Mouse (Mus musculus) layer of hippocampus, adult 9-10 months (tissue): Measurements from ENCODE around the gene Cox6a1.
"Not testable (repeated sequence)": the region's sequence is repeated elsewhere in the genome, so short reads cannot be mapped to it uniquely, and the experiment has no call there.

Experiments
- DNase-seq: peaks from one replicate; pipeline ENCODE4 v3.0.0; 2022; ENCODE audit warnings: low spot score

The Cox6a1 gene

DNA sequence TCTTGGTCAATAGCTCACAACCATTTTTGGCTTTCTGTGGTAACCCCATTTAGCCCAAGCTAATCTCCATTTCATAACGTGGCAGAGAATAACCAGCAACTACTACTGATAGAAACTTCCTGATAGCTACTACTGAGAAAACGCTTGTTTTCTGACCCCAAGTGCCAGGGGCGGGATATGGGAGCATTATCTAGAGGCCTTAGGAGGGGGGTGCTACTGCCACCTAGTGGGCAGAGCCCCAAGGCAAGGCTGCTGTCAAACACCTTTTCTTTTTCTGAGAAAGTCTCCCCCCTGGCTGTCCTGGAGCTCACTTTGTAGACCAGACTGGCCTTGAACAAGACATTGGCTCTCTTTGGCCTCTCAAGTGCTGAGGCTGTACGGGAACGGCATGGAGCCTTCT is 1.2 kb downstream of the Cox6a1 start:
- no peak for DNase-seq

DNA sequence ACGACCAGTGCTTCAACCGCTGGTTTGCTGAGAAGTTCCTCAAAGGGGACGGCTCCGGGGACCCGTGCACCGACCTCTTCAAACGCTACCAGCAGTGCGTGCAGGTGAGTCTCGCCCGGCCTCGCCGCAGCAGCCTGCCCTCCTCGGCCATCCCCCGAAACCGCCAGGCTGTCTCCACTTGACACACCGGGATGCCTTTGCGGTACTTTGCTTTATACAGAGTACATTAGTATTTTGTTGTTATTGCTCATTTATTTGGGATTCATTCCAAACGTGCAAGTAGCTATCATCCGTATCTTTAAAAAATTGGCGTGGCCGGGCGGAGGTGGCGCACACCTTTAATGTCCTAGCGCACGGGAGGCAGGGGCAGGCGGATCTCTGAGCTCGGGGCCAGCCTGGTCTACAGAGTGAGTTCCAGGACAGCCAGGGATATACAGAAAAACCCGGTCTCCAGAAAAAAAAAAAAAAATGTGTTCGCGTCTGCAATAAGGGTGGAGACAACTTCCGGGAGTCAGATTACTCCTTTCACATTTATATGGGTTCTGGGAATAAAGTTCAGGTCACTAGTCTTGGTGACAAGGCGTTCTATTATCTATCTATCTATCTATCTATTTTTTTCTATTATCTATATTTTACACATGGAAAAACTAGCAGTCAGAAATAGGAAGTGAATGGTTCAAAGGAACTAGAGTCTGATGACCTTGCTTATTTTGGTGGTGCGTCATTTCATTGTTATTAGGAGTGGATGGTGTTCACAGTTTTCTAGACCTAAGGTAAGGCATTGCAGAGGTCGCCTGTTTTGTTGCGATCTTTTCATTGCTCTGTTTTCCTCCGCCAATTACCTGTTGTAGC is 7.2 kb downstream of the Cox6a1 start:
- DNase-seq: no peak

- DNase-seq: peak; percentile 67
Observed at GRCm38 (mm10) chr5:115340577-115341313, 8.0 kb downstream of the Cox6a1 start, which contains the start of the genes Gatc and Triap1. TSS of gene Gatc (minus strand) at chr5:115341178. TSS of gene Triap1 (plus strand) at chr5:115341225.

DNA sequence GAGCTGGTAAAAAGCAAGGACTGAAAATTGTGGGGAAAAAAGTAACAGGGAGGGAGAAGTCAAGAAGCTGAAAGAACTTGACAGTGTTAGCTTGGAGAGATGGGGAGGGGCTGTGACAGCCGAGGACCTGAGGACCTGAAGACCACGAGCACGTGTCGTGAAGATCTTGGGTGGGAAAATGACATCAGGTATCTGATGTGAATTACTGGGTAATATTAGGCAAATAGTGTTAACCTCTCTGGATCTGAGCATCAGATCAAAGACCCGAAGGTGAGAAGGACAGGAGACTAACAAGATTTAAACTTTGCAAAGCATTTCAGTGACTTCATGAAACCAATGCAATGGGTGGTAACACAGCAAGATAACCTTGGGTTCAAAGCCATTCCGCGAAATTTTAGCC is 8.8 kb downstream of the Cox6a1 start:
- no peak for DNase-seq

DNA sequence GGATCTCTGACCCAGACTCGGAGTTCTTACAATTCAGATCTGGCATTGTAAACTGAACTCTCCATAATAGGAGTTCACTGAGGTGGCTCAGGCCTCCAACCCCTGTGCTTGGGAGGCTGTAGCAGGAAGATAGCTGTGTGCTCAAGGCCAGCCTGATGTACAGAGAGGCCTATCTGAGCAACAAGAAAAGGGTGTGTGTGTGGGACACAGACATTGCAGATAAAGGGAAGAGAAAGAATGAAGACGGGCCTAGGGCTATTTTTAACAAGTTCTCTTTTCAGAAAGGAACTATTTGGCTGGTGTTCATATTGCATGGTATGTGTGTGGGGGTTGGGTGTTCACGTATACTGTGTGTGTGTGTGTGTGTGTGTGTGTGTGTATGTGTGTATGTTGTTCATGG is 15.2 kb downstream of the Cox6a1 start:
- no peak for DNase-seq

DNA sequence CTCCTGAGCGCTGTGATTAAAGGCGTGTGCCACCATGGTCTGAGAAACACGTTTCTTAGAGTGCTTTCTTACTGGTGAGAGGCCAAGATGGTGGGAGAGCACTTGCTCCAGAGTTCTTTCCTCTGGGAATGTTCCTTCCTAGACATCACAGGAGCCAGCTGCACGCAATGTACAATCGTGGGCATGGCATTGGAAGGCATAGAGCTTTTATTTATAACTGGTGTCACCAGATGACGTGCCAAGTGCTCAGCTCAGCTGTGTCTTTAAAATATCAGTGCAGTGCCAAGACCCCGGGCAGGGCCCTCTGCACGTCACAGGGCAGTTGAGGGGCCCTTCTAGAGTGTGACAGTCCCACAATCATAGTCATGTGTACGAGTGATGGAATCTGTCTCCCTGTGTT is 17.8 kb downstream of the Cox6a1 start:
- DNase-seq: no peak

GRCm38 (mm10) chr5:115327610-115328548 is 20.9 kb downstream of the Cox6a1 start:
- no peak for DNase-seq

- peak; percentile 80 for DNase-seq
Observed at GRCm38 (mm10) chr5:115326875-115327609, 21.7 kb downstream of the Cox6a1 start, which contains the start of gene Srsf9. TSS of gene Srsf9 (plus strand) at chr5:115327177.

- no peak for DNase-seq
Observed at GRCm38 (mm10) chr5:115326256-115326831, 22.4 kb downstream of the Cox6a1 start.

- peak; percentile 69 for DNase-seq
Observed at GRCm38 (mm10) chr5:115319004-115319940, 29.5 kb downstream of the Cox6a1 start.

GRCm38 (mm10) chr5:115317645-115318328 is 31.0 kb downstream of the Cox6a1 start:
- DNase-seq: no peak

- no peak for DNase-seq
Observed at GRCm38 (mm10) chr5:115316968-115317644, 31.7 kb downstream of the Cox6a1 start.

- DNase-seq: no peak
Observed at GRCm38 (mm10) chr5:115313668-115313943, 35.2 kb downstream of the Cox6a1 start.

DNA sequence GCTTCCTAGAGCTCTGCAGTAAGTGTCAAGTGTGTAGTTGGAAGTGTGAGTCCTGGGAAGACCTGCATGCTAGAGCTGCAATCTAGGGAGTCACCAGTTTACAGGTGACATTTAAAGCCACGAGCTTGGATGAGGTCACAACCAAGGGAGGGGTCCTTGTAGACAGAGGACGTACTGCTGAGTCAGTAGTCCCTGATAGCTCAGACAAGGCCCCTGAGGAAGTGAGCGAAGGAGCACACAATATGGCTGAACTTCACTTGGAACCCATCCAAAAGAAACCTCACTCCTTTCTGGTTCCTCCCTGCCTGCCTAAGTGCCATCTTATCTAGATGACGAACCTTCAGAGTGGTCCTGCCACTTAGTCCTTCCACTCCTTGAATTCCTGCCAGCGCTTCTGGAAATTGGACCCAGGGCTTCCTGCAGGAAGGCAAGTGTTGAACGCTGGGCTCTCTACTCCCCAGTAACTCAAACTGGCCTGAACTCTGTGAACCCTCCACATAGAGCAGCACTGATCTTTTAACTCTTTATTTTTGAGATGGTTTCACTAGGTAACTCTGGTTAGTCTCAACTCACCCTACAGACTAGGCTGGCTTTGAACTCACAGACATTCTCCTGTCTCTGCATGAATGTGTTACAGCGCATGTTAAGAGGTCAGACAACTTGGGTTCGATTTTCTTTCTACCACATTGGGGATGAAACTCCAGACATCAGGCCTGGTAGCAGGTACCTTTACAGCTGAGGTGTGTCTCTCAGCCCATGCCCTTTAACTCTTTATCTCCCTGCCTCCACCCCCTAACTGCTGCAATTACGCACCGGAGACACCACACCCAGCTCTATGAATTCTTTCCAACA is 35.7 kb downstream of the Cox6a1 start:
- DNase-seq: no peak

- no peak for DNase-seq
Observed at GRCm38 (mm10) chr5:115312354-115312753, 36.4 kb downstream of the Cox6a1 start.

- not testable (repeated sequence) for DNase-seq
Observed at GRCm38 (mm10) chr5:115302190-115302589, 46.6 kb downstream of the Cox6a1 start.

- no peak for DNase-seq
Observed at GRCm38 (mm10) chr5:115301615-115302014, 47.2 kb downstream of the Cox6a1 start.
